In genomic region chr6:135843755-135844154, GRCm38 (mm10) we compare ENCODE assay signal across 22 mouse cellular contexts.
"Had no signal": no experiment of that assay in that cellular context is flagged by ENCODE, and none has a peak within 500 bp of the region (broad histone marks: within the 10 kb centered on the region; RNA-seq: fewer than 3 reads in every experiment).

No protein-coding gene starts in this region.

- H3K9ac ChIP-seq: limb, embryonic 13.5 days; liver, embryonic 12.5 days; liver, embryonic 15.5 days; midbrain, embryonic 12.5 days; midbrain, embryonic 15.5 days; neural tube, embryonic 12.5 days; neural tube, embryonic 15.5 days; stomach, embryonic 15.5 days had no signal

- H3K9me3 ChIP-seq: limb, embryonic 10.5 days; limb, embryonic 13.5 days; liver, embryonic 12.5 days; liver, embryonic 15.5 days; midbrain, embryonic 12.5 days; midbrain, embryonic 15.5 days; neural tube, embryonic 12.5 days; neural tube, embryonic 15.5 days; stomach, embryonic 15.5 days had no signal

- H3K4me2 ChIP-seq: limb, embryonic 13.5 days; liver, embryonic 12.5 days; liver, embryonic 15.5 days; midbrain, embryonic 12.5 days; midbrain, embryonic 15.5 days; neural tube, embryonic 12.5 days; neural tube, embryonic 15.5 days; stomach, embryonic 15.5 days had no signal

- ATAC-seq: intestine, embryonic 16.5 days; liver, embryonic 12.5 days; midbrain, embryonic 15.5 days had no signal

- H3K4me3 ChIP-seq: limb, embryonic 10.5 days; limb, embryonic 13.5 days; liver, embryonic 12.5 days; liver, embryonic 15.5 days; midbrain, embryonic 12.5 days; midbrain, embryonic 15.5 days; neural tube, embryonic 12.5 days; neural tube, embryonic 15.5 days; stomach, embryonic 15.5 days had no signal

- H3K27me3 ChIP-seq: limb, embryonic 13.5 days; liver, embryonic 12.5 days; liver, embryonic 15.5 days; midbrain, embryonic 12.5 days; midbrain, embryonic 15.5 days; neural tube, embryonic 12.5 days; neural tube, embryonic 15.5 days; stomach, embryonic 15.5 days had no signal

- H3K4me1 ChIP-seq: limb, embryonic 10.5 days; limb, embryonic 13.5 days; liver, embryonic 12.5 days; liver, embryonic 15.5 days; midbrain, embryonic 12.5 days; midbrain, embryonic 15.5 days; neural tube, embryonic 12.5 days; neural tube, embryonic 15.5 days; stomach, embryonic 15.5 days had no signal

- DNase-seq: kidney, adult 18-20 months; kidney, adult 9 months; kidney, postnatal 14 days; kidney, postnatal 4 days; layer of hippocampus, postnatal 36 days; liver; lung, adult 18-20 months; retina, postnatal 1 day; right cerebral cortex, postnatal 25 days; spleen, adult 18-20 months; thymus, postnatal 25 days had no signal

- H3K36me3 ChIP-seq: limb, embryonic 10.5 days; limb, embryonic 13.5 days; liver, embryonic 12.5 days; liver, embryonic 15.5 days; midbrain, embryonic 12.5 days; midbrain, embryonic 15.5 days; neural tube, embryonic 12.5 days; neural tube, embryonic 15.5 days; stomach, embryonic 15.5 days had no signal

- H3K27ac ChIP-seq: limb, embryonic 10.5 days; limb, embryonic 13.5 days; liver, embryonic 12.5 days; liver, embryonic 15.5 days; macrophage; midbrain, embryonic 12.5 days; midbrain, embryonic 15.5 days; neural tube, embryonic 12.5 days; neural tube, embryonic 15.5 days; stomach, embryonic 15.5 days had no signal
